ENCODE assay signal across 8 mouse cellular contexts in genomic region chr3:89316833-89317232, GRCm38 (mm10). TPM values are rescaled to one million over a fixed set of nuclear protein-coding genes. Genes with fewer than 3 reads are reported as not detected.
DNase-seq lines count a peak whose midpoint lies in the region; ATAC-seq lines count a peak whose summit lies in the region.

No protein-coding gene starts in this region.

- H3K9ac ChIP-seq in intestine, embryonic 14.5 days (ENCODE audit: low read length), result no peak overlapping the region

- H3K9me3 ChIP-seq in intestine, embryonic 14.5 days (ENCODE audit: control insufficient read depth, low read length), result no peaks in the 10 kb centered on the region
- no peaks in the 10 kb centered on the region for H3K9me3 ChIP-seq in midbrain, embryonic 10.5 days (replicated peaks)

- H3K4me2 ChIP-seq in intestine, embryonic 14.5 days (ENCODE audit: low read length), result peak overlapping the region; percentile 34

- H3K4me1 ChIP-seq in intestine, embryonic 14.5 days (replicated peaks; ENCODE audit: control insufficient read depth, insufficient read depth, low read length), result peaks cover 54% of the 10 kb centered on the region
- H3K4me1 ChIP-seq in midbrain, embryonic 10.5 days, result peaks cover 65% of the 10 kb centered on the region

- H3K27me3 ChIP-seq in intestine, embryonic 14.5 days (replicated peaks; ENCODE audit: control insufficient read depth, insufficient read depth, low read length), result peaks cover 32% of the 10 kb centered on the region
- H3K27me3 ChIP-seq in midbrain, embryonic 10.5 days (ENCODE audit: low read depth, poor library complexity, severe bottlenecking), result peaks cover 76% of the 10 kb centered on the region

- H3K36me3 ChIP-seq in intestine, embryonic 14.5 days (ENCODE audit: control insufficient read depth, insufficient read depth, low read length), result no peaks in the 10 kb centered on the region
- no peaks in the 10 kb centered on the region for H3K36me3 ChIP-seq in midbrain, embryonic 10.5 days

- peak; percentile 65 for DNase-seq in adrenal gland, adult 8-10 months
- peak; percentile 90 for DNase-seq in embryo, embryonic 11 days
- DNase-seq in gastrocnemius, postnatal 36 days, result peak; percentile 79 to 80
- DNase-seq in intestine, embryonic 14.5 days (ENCODE audit: low spot score), result peak; percentile 89
- peak; percentile 85 to 89 for DNase-seq in left cerebral cortex, postnatal 10 days (ENCODE audit: extremely low spot score in 1 of 2, low spot score in 2 of 2)
- peak; percentile 88 for DNase-seq in midbrain, embryonic 10.5 days (ENCODE audit: low spot score)
- peak; percentile 84 to 88 for DNase-seq in right cerebral cortex, postnatal 36 days (ENCODE audit: low spot score in 2 of 2)
- peak; percentile 80 for DNase-seq in yolk sac, embryonic 10.5 days (ENCODE audit: low spot score)

- intact Hi-C loops in gastrocnemius, postnatal 36 days (cut with DNase I), result loop anchor here (2.0 to 5.0 kb wide), 2 partner anchors 38 to 170 kb away; no protein-coding TSS in a partner anchor
- intact Hi-C loops in left cerebral cortex, postnatal 10 days (cut with DNase I), result loop anchor here (5.0 to 10.0 kb wide), 2 partner anchors 35 to 538 kb away; no protein-coding TSS in a partner anchor

- 0% methylated on average over 4 of the region's 4 CpGs for WGBS in intestine, embryonic 14.5 days
- 0% methylated on average over 4 of the region's 4 CpGs for WGBS in midbrain, embryonic 10.5 days

- ATAC-seq in intestine, embryonic 14.5 days (replicated peaks; ENCODE audit: low FRiP score, low TSS enrichment, low read depth), result peak; percentile 28; the same call in 1 of the 2 replicates

- H3K27ac ChIP-seq in intestine, embryonic 14.5 days (ENCODE audit: low read depth), result no peak overlapping the region
- no peak overlapping the region for H3K27ac ChIP-seq in midbrain, embryonic 10.5 days (replicated peaks)

- no peak overlapping the region for H3K4me3 ChIP-seq in intestine, embryonic 14.5 days (ENCODE audit: low read depth, low read length)
- H3K4me3 ChIP-seq in midbrain, embryonic 10.5 days, result peak overlapping the region; percentile 57

RNA-seq across cellular contexts. Expression of gene Efna3, which starts 5.9 kb away (rescaled TPM):
- 1 to 10 TPM in 1 of 4 experiments, under 1 TPM in 3; 0.15 to 1.5 (median 0.62) TPM for total RNA-seq in adrenal gland, adult 8-10 months (2022)
- total RNA-seq in gastrocnemius, postnatal 36 days (2021), result not detected
- polyA plus RNA-seq in intestine, embryonic 14.5 days (2014; fragmentation: Nextera tagmentation; extraction: Ambion mirVana), result 13.2 and 15.3 TPM in 2 replicates
- 10 to 100 TPM; 47.7 to 56.7 TPM for total RNA-seq in left cerebral cortex, postnatal 10 days (2021)
- polyA plus RNA-seq in midbrain, embryonic 10.5 days (2016; fragmentation: Nextera tagmentation; extraction: Ambion mirVana), result 3.9 and 7.0 TPM in 2 replicates

RNA-seq across cellular contexts. Expression of gene Efna4, which starts 21.0 kb away (rescaled TPM):
- 1 to 10 TPM; 1.1 to 3.5 (median 1.9) TPM for total RNA-seq in adrenal gland, adult 8-10 months (2022)
- total RNA-seq in gastrocnemius, postnatal 36 days (2021), result under 1 TPM in 1 of 2 experiments, not detected in 1; 0.15 TPM
- 20.6 and 22.2 TPM in 2 replicates for polyA plus RNA-seq in intestine, embryonic 14.5 days (2014; fragmentation: Nextera tagmentation; extraction: Ambion mirVana)
- 1 to 10 TPM in 1 of 2 experiments, under 1 TPM in 1; 0.34 to 1.1 TPM for total RNA-seq in left cerebral cortex, postnatal 10 days (2021)
- 20.5 and 21.9 TPM in 2 replicates for polyA plus RNA-seq in midbrain, embryonic 10.5 days (2016; fragmentation: Nextera tagmentation; extraction: Ambion mirVana)

RNA-seq across cellular contexts. Expression of gene Adam15, which starts 33.0 kb away (rescaled TPM):
- 10 to 100 TPM; 58.4 to 85.4 (median 71.3) TPM for total RNA-seq in adrenal gland, adult 8-10 months (2022)
- 10 to 100 TPM; 15.8 to 23.2 TPM for total RNA-seq in gastrocnemius, postnatal 36 days (2021)
- polyA plus RNA-seq in intestine, embryonic 14.5 days (2014; fragmentation: Nextera tagmentation; extraction: Ambion mirVana), result 30.4 and 31.0 TPM in 2 replicates
- total RNA-seq in left cerebral cortex, postnatal 10 days (2021), result 10 to 100 TPM; 93.0 to 96.9 TPM
- polyA plus RNA-seq in midbrain, embryonic 10.5 days (2016; fragmentation: Nextera tagmentation; extraction: Ambion mirVana), result 30.5 and 34.9 TPM in 2 replicates

RNA-seq across cellular contexts. Expression of gene Efna1, which starts 35.9 kb away (rescaled TPM):
- 10 to 100 TPM; 15.9 to 28.0 (median 21.0) TPM for total RNA-seq in adrenal gland, adult 8-10 months (2022)
- 10 to 100 TPM; 10.1 to 11.5 TPM for total RNA-seq in gastrocnemius, postnatal 36 days (2021)
- 46.2 and 46.6 TPM in 2 replicates for polyA plus RNA-seq in intestine, embryonic 14.5 days (2014; fragmentation: Nextera tagmentation; extraction: Ambion mirVana)
- total RNA-seq in left cerebral cortex, postnatal 10 days (2021), result 1 to 10 TPM; 3.3 to 4.4 TPM
- 11.8 TPM in 2 replicates for polyA plus RNA-seq in midbrain, embryonic 10.5 days (2016; fragmentation: Nextera tagmentation; extraction: Ambion mirVana)

RNA-seq across cellular contexts. Expression of gene Dcst2, which starts 44.9 kb away (rescaled TPM):
- under 1 TPM; 0.43 to 0.78 (median 0.46) TPM for total RNA-seq in adrenal gland, adult 8-10 months (2022)
- not detected for total RNA-seq in gastrocnemius, postnatal 36 days (2021)
- polyA plus RNA-seq in intestine, embryonic 14.5 days (2014; fragmentation: Nextera tagmentation; extraction: Ambion mirVana), result 0.35 and 0.40 TPM in 2 replicates
- under 1 TPM; 0.39 to 0.41 TPM for total RNA-seq in left cerebral cortex, postnatal 10 days (2021)
- polyA plus RNA-seq in midbrain, embryonic 10.5 days (2016; fragmentation: Nextera tagmentation; extraction: Ambion mirVana), result 0.11 and 0.12 TPM in 2 replicates

Comparison
In these comparisons a context has a peak if more than half of its experiments do, and no peak if none do; other contexts are left out.
1. RNA of gene Efna3, which starts 5.9 kb away (total RNA-seq): 47.7 to 56.7 TPM in left cerebral cortex, postnatal 10 days; 0.15 to 1.5 TPM in adrenal gland, adult 8-10 months and not detected in gastrocnemius, postnatal 36 days; every median in the first group is over 10 times any median in the second.
2. Peak in every context shown above with its lines, with median percentiles within 50 percentile points of each other: DNase-seq.